9 mouse cellular contexts compared by ENCODE assay signal in the genomic region with DNA sequence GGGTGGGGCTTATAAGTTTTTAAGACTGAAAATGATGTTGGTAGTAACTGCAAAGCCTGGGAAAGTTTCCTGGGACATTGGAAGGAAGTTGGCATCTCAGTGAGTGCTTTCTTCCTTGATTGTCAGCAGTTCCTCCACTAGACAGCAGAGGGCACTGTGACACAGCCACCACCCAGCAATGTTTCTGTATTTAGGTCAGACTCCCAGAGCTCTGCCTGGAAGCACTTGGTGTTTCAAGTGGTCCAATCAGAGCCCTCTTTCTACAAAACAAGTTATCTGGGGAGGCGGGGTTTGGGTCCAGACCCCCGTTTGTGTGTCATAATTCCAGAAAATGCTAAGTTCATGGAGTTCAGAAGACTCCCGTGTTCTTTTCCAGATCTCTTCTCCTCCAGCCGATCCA. TPM values are rescaled to one million over a fixed set of nuclear protein-coding genes. Genes with fewer than 3 reads are reported as not detected.
DNase-seq lines count a peak whose midpoint lies in the region; ATAC-seq and TF ChIP-seq lines count a peak whose summit lies in the region.
"Had no signal": no experiment of that assay in that cellular context is flagged by ENCODE, and none has a peak within 500 bp of the region (broad histone marks: within the 10 kb centered on the region; RNA-seq: fewer than 3 reads in every experiment).

No protein-coding gene starts in this region.

- H3K27me3 ChIP-seq in liver, embryonic 14.5 days (ENCODE audit: control insufficient read depth, insufficient read depth, low read length) = no peaks in the 10 kb centered on the region

- no peaks in the 10 kb centered on the region for H3K9me3 ChIP-seq in liver, embryonic 14.5 days (ENCODE audit: control insufficient read depth, low read length)

- H3K27ac ChIP-seq in liver, embryonic 14.5 days = no peak overlapping the region

- no peak for TF ChIP-seq EP300 in liver, embryonic 14.5 days (IDR thresholded peaks at IDR 0.05; ENCODE audit: low read depth)

- H3K4me1 ChIP-seq in liver, embryonic 14.5 days (replicated peaks; ENCODE audit: control insufficient read depth in 2 of 2, insufficient read depth in 2 of 2, low read length in 1 of 2) = no peaks in the 10 kb centered on the region

- no peaks in the 10 kb centered on the region; the same call in 1 of the 2 replicates for H3K36me3 ChIP-seq in liver, embryonic 14.5 days (replicated peaks; ENCODE audit: control insufficient read depth, insufficient read depth, low read depth)

- 42% methylated on average over 4 of the region's 4 CpGs for WGBS in liver, embryonic 14.5 days (ENCODE audit: insufficient replicate concordance)

- no peak overlapping the region for H3K4me3 ChIP-seq in liver, embryonic 14.5 days (ENCODE audit: insufficient read depth in 1 of 2, low read depth in 2 of 2, low read length in 2 of 2)

- H3K9ac ChIP-seq in liver, embryonic 14.5 days (replicated peaks) = no peak overlapping the region

- no peak overlapping the region for H3K4me2 ChIP-seq in liver, embryonic 14.5 days (ENCODE audit: low read depth)

- DNase-seq in B cell, adult 2 months = peak; percentile 73
- peak; percentile 75 for DNase-seq in ES-CJ7 (ENCODE audit: low read depth, low spot score)
- DNase-seq in frontal cortex, postnatal 10 days (ENCODE audit: low spot score in 2 of 2) = peak; percentile 56 to 71
- peak; percentile 80 for DNase-seq in kidney, postnatal 10 days
- DNase-seq in liver, embryonic 14.5 days (ENCODE audit: low read depth in 3 of 3, low spot score in 3 of 3) = peak; percentile 26 to 32 (median 28)
- DNase-seq in right cerebral cortex, adult 2 months (ENCODE audit: low spot score in 2 of 2) = peak; percentile 80 to 81

- ATAC-seq in cerebellum, adult (ENCODE audit: insufficient number of reproducible peaks, low FRiP score, low TSS enrichment) = peak; percentile 49; the same call in 1 of the 2 replicates
- no peak for ATAC-seq in liver, embryonic 14.5 days (ENCODE audit: insufficient read depth)
- ATAC-seq in monocyte, adult 5-6 weeks (replicated peaks; ENCODE audit: insufficient number of reproducible peaks, low FRiP score, low TSS enrichment, poor library complexity, severe bottlenecking) = no peak

- peak; percentile 90 for TF ChIP-seq CTCF in liver, embryonic 14.5 days (IDR thresholded peaks at IDR 0.05; ENCODE audit: low read depth)

RNA-seq across cellular contexts. Expression of a gene that starts 45.0 kb away (rescaled TPM):
- polyA plus RNA-seq in liver, embryonic 14.5 days (2012; rRNA removed) = 0.02 TPM in 1 of 2 replicates, not detected in the other
- not detected in 2 replicates for polyA plus RNA-seq in liver, embryonic 14.5 days (2014; fragmentation: Nextera tagmentation; extraction: Ambion mirVana)
- total RNA-seq in monocyte, adult 5-6 weeks (2017) = 0.95 TPM in 1 of 3 replicates, not detected in the others
- polyA plus RNA-seq: liver, embryonic 16.5 days had no signal

RNA-seq across cellular contexts. Expression of a gene that starts 45.2 kb away (rescaled TPM):
- not detected in 2 replicates for polyA plus RNA-seq in liver, embryonic 14.5 days (2012; rRNA removed)
- not detected in 2 replicates for polyA plus RNA-seq in liver, embryonic 14.5 days (2014; fragmentation: Nextera tagmentation; extraction: Ambion mirVana)
- not detected in 3 replicates for total RNA-seq in monocyte, adult 5-6 weeks (2017)
- polyA plus RNA-seq: liver, embryonic 16.5 days had no signal

RNA-seq across cellular contexts. Expression of a gene that starts 49.5 kb away (rescaled TPM):
- 3.0 and 3.7 TPM in 2 replicates for polyA plus RNA-seq in liver, embryonic 14.5 days (2012; rRNA removed)
- 2.5 and 3.5 TPM in 2 replicates for polyA plus RNA-seq in liver, embryonic 14.5 days (2014; fragmentation: Nextera tagmentation; extraction: Ambion mirVana)
- total RNA-seq in monocyte, adult 5-6 weeks (2017) = 17.5 to 37.6 TPM (median 22.9 TPM) in 3 replicates

Comparison
In these comparisons a context has a peak if more than half of its experiments do, and no peak if none do; other contexts are left out.
1. DNase-seq: peak in every context shown above with its lines; median percentile 80 in right cerebral cortex, adult 2 months; 80 in kidney, postnatal 10 days; 75 in ES-CJ7; 73 in B cell, adult 2 months; 64 in frontal cortex, postnatal 10 days; 28 in liver, embryonic 14.5 days.